Mouse (Mus musculus): ENCODE results near the gene Dram1. TPM values are rescaled to one million over a fixed set of nuclear protein-coding genes. Genes with fewer than 3 reads are reported as not detected.

Gene Dram1
- polyA plus RNA-seq, 1 experiment = 13.1 TPM

GRCm38 (mm10) chr10:88303079-88303478, 75.8 kb downstream of the Dram1 start:
- Histone ChIP-seq H3K36me3 (ENCODE audit: control insufficient read depth, insufficient read depth, low read length) (no peaks in the 10 kb centered on the region), H3K4me1 (ENCODE audit: control insufficient read depth, insufficient read depth, insufficient read length) (no peaks in the 10 kb centered on the region), H3K27ac (ENCODE audit: insufficient read depth, low read length) (no peak overlapping the region), H3K4me3 (ENCODE audit: extremely low read depth, insufficient read depth, insufficient read length) (no peak overlapping the region), H3K27me3 (ENCODE audit: control insufficient read depth, insufficient read depth, low read length) (no peaks in the 10 kb centered on the region)
- TF ChIP-seq POLR2A (IDR thresholded peaks at IDR 0.05; ENCODE audit: low read depth, low read length) = no peak
- no peak for TF ChIP-seq CTCF (IDR thresholded peaks at IDR 0.05; ENCODE audit: extremely low read depth, insufficient read depth, insufficient read length, insufficient replicate concordance)
- no peak for DNase-seq (ENCODE audit: low read depth in 1 of 2, low spot score in 2 of 2)
- WGBS = 80% methylated on average over 11 of the region's 11 CpGs

DNA sequence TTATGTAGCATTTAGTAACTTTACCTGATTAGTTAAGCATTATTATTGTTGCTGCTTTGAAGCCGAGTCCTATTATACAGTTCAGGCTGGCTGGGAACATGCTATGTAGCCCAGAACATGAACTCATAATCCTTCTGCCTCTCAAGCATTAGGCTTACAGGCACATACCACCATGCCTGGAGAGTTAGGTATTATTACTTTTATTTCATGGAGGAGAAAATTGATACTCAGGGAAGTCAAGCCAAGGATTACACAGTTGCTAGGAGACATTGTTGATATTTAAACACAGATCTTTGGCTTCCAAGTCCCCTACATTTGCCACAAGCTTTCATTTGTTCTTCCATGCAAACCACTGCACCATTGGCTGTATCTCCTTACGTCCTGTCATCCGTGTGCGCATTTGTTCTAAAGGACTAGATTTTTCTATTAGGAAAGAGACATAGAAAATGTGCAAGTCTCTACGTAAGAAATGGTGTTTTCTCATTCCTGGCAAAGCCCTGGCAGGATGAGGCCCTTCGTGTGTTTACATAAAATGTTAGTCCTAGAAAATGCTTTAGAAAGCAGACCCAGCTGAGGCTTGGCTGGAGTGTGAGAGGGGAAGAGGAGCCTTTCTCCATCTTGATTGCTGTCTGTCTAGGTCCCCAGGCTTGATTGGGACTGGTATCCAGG, 76.9 kb downstream of the Dram1 start:
- H3K4me1 ChIP-seq (ENCODE audit: control insufficient read depth, insufficient read depth, insufficient read length) = no peaks in the 10 kb centered on the region
- no peak overlapping the region for H3K4me3 ChIP-seq (ENCODE audit: extremely low read depth, insufficient read depth, insufficient read length)
- 93% methylated on average over 6 of the region's 6 CpGs for WGBS
- TF ChIP-seq CTCF (IDR thresholded peaks at IDR 0.05; ENCODE audit: extremely low read depth, insufficient read depth, insufficient read length, insufficient replicate concordance) = no peak
- no peak for TF ChIP-seq POLR2A (IDR thresholded peaks at IDR 0.05; ENCODE audit: low read depth, low read length)
- H3K36me3 ChIP-seq (ENCODE audit: control insufficient read depth, insufficient read depth, low read length) = no peaks in the 10 kb centered on the region
- H3K27me3 ChIP-seq (ENCODE audit: control insufficient read depth, insufficient read depth, low read length) = no peaks in the 10 kb centered on the region
- no peak overlapping the region for H3K27ac ChIP-seq (ENCODE audit: insufficient read depth, low read length)
- no peak for DNase-seq (ENCODE audit: low read depth in 1 of 2, low spot score in 2 of 2)

DNA sequence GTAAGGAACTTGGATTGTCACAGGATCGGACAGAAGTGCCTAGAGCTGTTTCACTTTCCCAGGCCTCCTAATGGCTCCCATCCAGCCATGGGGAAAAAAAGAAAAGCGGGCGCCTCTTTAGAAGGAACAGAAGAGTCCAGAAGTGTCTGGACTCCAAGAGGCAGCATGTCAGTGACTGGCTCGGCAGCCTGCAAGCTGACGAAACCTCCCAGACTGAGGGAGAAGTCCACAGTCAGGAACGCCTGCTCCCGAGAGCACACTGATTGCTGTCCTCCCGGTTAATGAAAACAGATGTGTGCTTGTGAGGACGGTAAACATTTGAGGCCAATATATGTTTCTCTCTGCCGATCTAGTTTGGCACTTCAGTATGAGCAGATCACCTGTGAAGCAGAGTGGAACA, 81.9 kb downstream of the Dram1 start:
- Histone ChIP-seq H3K4me3 (ENCODE audit: extremely low read depth, insufficient read depth, insufficient read length) (no peak overlapping the region), H3K27me3 (ENCODE audit: control insufficient read depth, insufficient read depth, low read length) (no peaks in the 10 kb centered on the region), H3K4me1 (ENCODE audit: control insufficient read depth, insufficient read depth, insufficient read length) (no peaks in the 10 kb centered on the region), H3K27ac (ENCODE audit: insufficient read depth, low read length) (no peak overlapping the region), H3K36me3 (ENCODE audit: control insufficient read depth, insufficient read depth, low read length) (no peaks in the 10 kb centered on the region)
- TF ChIP-seq CTCF (IDR thresholded peaks at IDR 0.05; ENCODE audit: extremely low read depth, insufficient read depth, insufficient read length, insufficient replicate concordance) (no peak), POLR2A (IDR thresholded peaks at IDR 0.05; ENCODE audit: low read depth, low read length) (no peak)
- DNase-seq (ENCODE audit: low read depth in 1 of 2, low spot score in 2 of 2) = no peak
- 87% methylated on average over 10 of the region's 10 CpGs for WGBS

DNA sequence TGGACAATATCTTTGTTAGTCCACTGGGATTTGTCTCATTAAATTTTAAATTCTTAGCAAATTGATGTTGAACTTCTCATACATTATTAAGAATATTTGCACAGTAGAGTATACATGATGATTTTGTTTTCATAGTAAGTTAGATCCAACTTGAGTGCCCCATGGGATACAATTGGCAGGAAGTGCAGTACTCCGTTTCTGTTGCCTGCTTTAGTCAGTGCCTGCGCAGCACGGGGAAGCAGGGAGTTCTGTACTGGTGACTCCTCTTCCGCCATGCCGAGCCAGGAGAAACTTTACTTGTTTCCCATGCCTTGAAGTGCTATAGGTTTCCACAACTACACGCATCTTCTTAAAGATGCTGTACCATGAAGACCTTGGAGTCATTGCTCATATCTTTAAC, 83.8 kb downstream of the Dram1 start:
- H3K36me3 ChIP-seq (ENCODE audit: control insufficient read depth, insufficient read depth, low read length) = no peaks in the 10 kb centered on the region
- no peaks in the 10 kb centered on the region for H3K27me3 ChIP-seq (ENCODE audit: control insufficient read depth, insufficient read depth, low read length)
- 89% methylated on average over 6 of the region's 6 CpGs for WGBS
- no peak overlapping the region for H3K4me3 ChIP-seq (ENCODE audit: extremely low read depth, insufficient read depth, insufficient read length)
- no peak for TF ChIP-seq POLR2A (IDR thresholded peaks at IDR 0.05; ENCODE audit: low read depth, low read length)
- no peak for TF ChIP-seq CTCF (IDR thresholded peaks at IDR 0.05; ENCODE audit: extremely low read depth, insufficient read depth, insufficient read length, insufficient replicate concordance)
- no peak overlapping the region for H3K27ac ChIP-seq (ENCODE audit: insufficient read depth, low read length)
- H3K4me1 ChIP-seq (ENCODE audit: control insufficient read depth, insufficient read depth, insufficient read length) = no peaks in the 10 kb centered on the region
- no peak for DNase-seq (ENCODE audit: low read depth in 1 of 2, low spot score in 2 of 2)

DNA sequence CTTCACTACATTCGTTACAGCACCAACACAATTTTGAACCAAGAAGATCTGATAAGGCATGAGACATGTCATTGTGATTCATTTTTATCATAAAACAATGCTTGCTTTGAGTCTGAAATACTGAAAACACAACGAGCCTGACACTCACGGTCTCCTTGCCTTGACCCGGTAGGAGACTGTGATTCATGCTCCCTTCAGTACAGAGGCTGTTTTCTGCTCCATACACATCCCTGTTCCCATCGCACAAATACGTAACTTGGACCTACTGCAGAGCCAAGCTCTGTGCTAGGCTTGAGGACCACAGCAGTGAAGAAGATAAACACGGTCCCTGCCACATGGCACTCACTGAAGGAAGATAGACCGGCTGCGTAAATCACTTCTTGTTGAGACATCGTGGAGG, 90.8 kb downstream of the Dram1 start:
- Histone ChIP-seq H3K27ac (ENCODE audit: insufficient read depth, low read length) (no peak overlapping the region), H3K36me3 (ENCODE audit: control insufficient read depth, insufficient read depth, low read length) (no peaks in the 10 kb centered on the region), H3K27me3 (ENCODE audit: control insufficient read depth, insufficient read depth, low read length) (no peaks in the 10 kb centered on the region), H3K4me1 (ENCODE audit: control insufficient read depth, insufficient read depth, insufficient read length) (no peaks in the 10 kb centered on the region), H3K4me3 (ENCODE audit: extremely low read depth, insufficient read depth, insufficient read length) (no peak overlapping the region)
- TF ChIP-seq POLR2A (IDR thresholded peaks at IDR 0.05; ENCODE audit: low read depth, low read length) (no peak), CTCF (IDR thresholded peaks at IDR 0.05; ENCODE audit: extremely low read depth, insufficient read depth, insufficient read length, insufficient replicate concordance) (no peak)
- 89% methylated on average over 10 of the region's 10 CpGs for WGBS
- DNase-seq (ENCODE audit: low read depth in 1 of 2, low spot score in 2 of 2) = no peak

GRCm38 (mm10) chr10:88287261-88287660, 91.6 kb downstream of the Dram1 start:
- H3K27me3 ChIP-seq (ENCODE audit: control insufficient read depth, insufficient read depth, low read length) = no peaks in the 10 kb centered on the region
- no peaks in the 10 kb centered on the region for H3K36me3 ChIP-seq (ENCODE audit: control insufficient read depth, insufficient read depth, low read length)
- DNase-seq (ENCODE audit: low read depth in 1 of 2, low spot score in 2 of 2) = no peak
- 83% methylated on average over 8 of the region's 8 CpGs for WGBS
- H3K4me3 ChIP-seq (ENCODE audit: extremely low read depth, insufficient read depth, insufficient read length) = no peak overlapping the region
- H3K4me1 ChIP-seq (ENCODE audit: control insufficient read depth, insufficient read depth, insufficient read length) = no peaks in the 10 kb centered on the region
- no peak overlapping the region for H3K27ac ChIP-seq (ENCODE audit: insufficient read depth, low read length)
- no peak for TF ChIP-seq CTCF (IDR thresholded peaks at IDR 0.05; ENCODE audit: extremely low read depth, insufficient read depth, insufficient read length, insufficient replicate concordance)

DNA sequence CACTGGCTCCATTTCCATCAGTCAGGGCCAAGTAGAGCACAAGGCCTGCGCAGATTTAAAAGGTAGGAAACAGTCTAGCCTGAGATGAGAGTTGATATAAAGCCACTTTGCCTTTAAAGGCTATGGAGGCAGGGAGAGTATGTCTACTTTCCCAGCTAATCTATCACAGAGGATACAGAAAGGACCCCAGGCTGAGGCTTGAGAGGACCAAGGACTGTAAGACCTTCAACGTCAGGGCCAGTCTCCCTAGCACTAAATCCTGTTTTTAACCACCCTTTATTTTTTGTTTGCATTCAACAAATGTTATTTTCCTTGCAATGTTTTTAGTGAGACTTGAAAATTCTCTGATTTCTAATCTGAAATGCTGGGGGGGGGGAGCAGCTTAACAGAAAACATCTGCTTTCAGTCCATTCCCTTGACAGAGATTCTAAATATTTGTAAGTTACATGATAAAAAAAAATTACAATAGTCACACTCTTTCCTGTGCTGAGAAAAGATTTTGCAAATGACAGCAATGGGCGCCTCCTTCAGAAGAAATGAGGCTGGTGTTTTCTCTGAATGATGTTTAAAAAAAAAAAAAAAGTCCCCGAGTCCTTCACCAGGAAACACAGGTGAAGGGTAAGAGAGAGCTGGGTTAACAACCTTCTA, 94.4 kb downstream of the Dram1 start:
- no peak for TF ChIP-seq POLR2A (IDR thresholded peaks at IDR 0.05; ENCODE audit: low read depth, low read length)
- no peak for TF ChIP-seq CTCF (IDR thresholded peaks at IDR 0.05; ENCODE audit: extremely low read depth, insufficient read depth, insufficient read length, insufficient replicate concordance)
- no peaks in the 10 kb centered on the region for H3K27me3 ChIP-seq (ENCODE audit: control insufficient read depth, insufficient read depth, low read length)
- no peaks in the 10 kb centered on the region for H3K4me1 ChIP-seq (ENCODE audit: control insufficient read depth, insufficient read depth, insufficient read length)
- DNase-seq (ENCODE audit: low read depth in 1 of 2, low spot score in 2 of 2) = no peak
- 87% methylated on average over 4 of the region's 4 CpGs for WGBS
- no peak overlapping the region for H3K27ac ChIP-seq (ENCODE audit: insufficient read depth, low read length)
- H3K36me3 ChIP-seq (ENCODE audit: control insufficient read depth, insufficient read depth, low read length) = no peaks in the 10 kb centered on the region
- no peak overlapping the region for H3K4me3 ChIP-seq (ENCODE audit: extremely low read depth, insufficient read depth, insufficient read length)
